7 mouse cellular contexts compared by ENCODE assay signal in genomic region chr17:32163910-32164650, GRCm38 (mm10). TPM values are rescaled to one million over a fixed set of nuclear protein-coding genes. Genes with fewer than 3 reads are reported as not detected.
A peak's percentile ranks its signal among the peaks of the same experiment; 100 is the strongest.
DNase-seq lines count a peak whose midpoint lies in the region; ATAC-seq lines count a peak whose summit lies in the region.

No protein-coding gene starts in this region.

- peaks cover 68% of the 10 kb centered on the region for H3K4me1 ChIP-seq in midbrain, embryonic 10.5 days

- intact Hi-C loops in left cerebral cortex, postnatal 36 days (cut with DNase I), result loop anchor here (5.0 kb wide), 1 partner anchor 43 kb away; no protein-coding TSS in a partner anchor

- peak; percentile 54 to 63 for ATAC-seq in hematopoietic stem cell, adult 5-6 weeks (replicated peaks in 1 of 2; ENCODE audit: insufficient read depth in 1 of 2, low FRiP score in 2 of 2, low TSS enrichment in 1 of 2, low read depth in 1 of 2, poor library complexity in 2 of 2, severe bottlenecking in 2 of 2)

- peak overlapping the region; percentile 21; the same call in 1 of the 2 replicates for H3K4me3 ChIP-seq in midbrain, embryonic 10.5 days

- WGBS in midbrain, embryonic 10.5 days, result 74% methylated on average over 6 of the region's 6 CpGs

- DNase-seq in 416B (ENCODE audit: low read depth), result peak; percentile 44
- peak; percentile 78 for DNase-seq in A20 (ENCODE audit: low read depth, low spot score)
- no peak for DNase-seq in midbrain, embryonic 10.5 days (ENCODE audit: low spot score)
- DNase-seq in thymus, adult 18-20 months, result peak; percentile 72 to 81
- no peak for DNase-seq in yolk sac, embryonic 10.5 days (ENCODE audit: low spot score)
- DNase-seq in left cerebral cortex, postnatal 36 days (ENCODE audit: low spot score in 2 of 2), result no peak

- H3K27me3 ChIP-seq in midbrain, embryonic 10.5 days (ENCODE audit: low read depth, poor library complexity, severe bottlenecking), result peaks cover 20% of the 10 kb centered on the region

- H3K27ac ChIP-seq in midbrain, embryonic 10.5 days (replicated peaks), result peak overlapping the region; percentile 75

- no peaks in the 10 kb centered on the region for H3K9me3 ChIP-seq in midbrain, embryonic 10.5 days (replicated peaks)

- peaks cover 39% of the 10 kb centered on the region for H3K36me3 ChIP-seq in midbrain, embryonic 10.5 days

RNA-seq across cellular contexts. Expression of gene Notch3, which starts 2.6 kb away (rescaled TPM):
- 0.19 and 0.25 TPM in 2 replicates for total RNA-seq in hematopoietic stem cell, adult 5-6 weeks (2017)
- polyA plus RNA-seq in midbrain, embryonic 10.5 days (2016; fragmentation: Nextera tagmentation; extraction: Ambion mirVana), result 23.4 and 28.2 TPM in 2 replicates
- 10 to 100 TPM in 1 of 2 experiments, 1 to 10 TPM in 1; 7.7 to 10.8 TPM for total RNA-seq in left cerebral cortex, postnatal 36 days (2021)

RNA-seq across cellular contexts. Expression of gene Ephx3, which starts 25.3 kb away (rescaled TPM):
- total RNA-seq in hematopoietic stem cell, adult 5-6 weeks (2017), result not detected in 2 replicates
- polyA plus RNA-seq in midbrain, embryonic 10.5 days (2016; fragmentation: Nextera tagmentation; extraction: Ambion mirVana), result 0.19 and 0.24 TPM in 2 replicates
- total RNA-seq in left cerebral cortex, postnatal 36 days (2021), result under 1 TPM; 0.27 to 0.37 TPM

Comparison
In these comparisons a context has a peak if more than half of its experiments do, and no peak if none do; other contexts are left out.
1. DNase-seq: peak in 416B (single experiment), A20 (single experiment) and thymus, adult 18-20 months (2 of 2); none in midbrain, embryonic 10.5 days (single experiment), yolk sac, embryonic 10.5 days (single experiment) and left cerebral cortex, postnatal 36 days (0 of 2).